Mouse (Mus musculus) limb, embryonic 11.5 days (tissue): ENCODE data around the gene Kctd14. TPM values are rescaled to one million over a fixed set of nuclear protein-coding genes. Genes with fewer than 3 reads are reported as not detected.

Experiments used
- ATAC-seq: fragments of 200-750 bp; cut with Nextera tagmentation; 2 replicates; pipeline ENCODE4 v1.8.0; 2017; ENCODE audit warnings: low read depth; ENCODE audit not compliant: insufficient number of reproducible peaks, low FRiP score, low TSS enrichment
- DNase-seq: peaks from one replicate; pipeline ENCODE4 v3.0.0-alpha.2; 2015; ENCODE audit warnings: low spot score
- H3K27ac ChIP-seq: fragments of 300-500 bp; sonication (generic); replicated peaks from 2 replicates; pipeline ENCODE4 v1.5.1; 2014; ENCODE audit warnings: low read depth, mild to moderate bottlenecking, low read length
- H3K27me3 ChIP-seq: fragments of 300-500 bp; sonication (generic); 2 replicates; pipeline ENCODE4 v1.6.1; 2014; ENCODE audit warnings: mild to moderate bottlenecking, low read length, mixed read lengths; ENCODE audit not compliant: control insufficient read depth, insufficient read depth
- H3K36me3 ChIP-seq: fragments of 300-500 bp; sonication (generic); 2 replicates; pipeline ENCODE4 v1.6.1; 2014; ENCODE audit warnings: mild to moderate bottlenecking, low read length, moderate library complexity, mixed read lengths; ENCODE audit not compliant: control insufficient read depth, insufficient read depth
- H3K4me1 ChIP-seq: fragments of 300-500 bp; sonication (generic); 2 replicates; pipeline ENCODE4 v1.6.1; 2014; ENCODE audit warnings: low read length, mixed read lengths; ENCODE audit not compliant: control insufficient read depth, insufficient read depth
- H3K4me2 ChIP-seq: fragments of 300-500 bp; sonication (generic); 2 replicates; pipeline ENCODE4 v1.6.1; 2014; ENCODE audit warnings: low read depth, mild to moderate bottlenecking, moderate library complexity; ENCODE audit not compliant: severe bottlenecking
- H3K4me3 ChIP-seq: fragments of 300-500 bp; sonication (generic); 2 replicates; pipeline ENCODE4 v1.5.1; 2014; ENCODE audit warnings: low read depth, low read length
- H3K9ac ChIP-seq: fragments of 300-500 bp; sonication (generic); 2 replicates; pipeline ENCODE4 v1.6.1; 2014; ENCODE audit warnings: mild to moderate bottlenecking, low read length
- H3K9me3 ChIP-seq: fragments of 300-500 bp; sonication (generic); 2 replicates; pipeline ENCODE4 v1.6.1; 2016; ENCODE audit warnings: low read length; ENCODE audit not compliant: control insufficient read depth
- WGBS: fragments of 180-500 bp; shearing (Covaris S2); extraction: QIAGEN DNeasy Blood & Tissue Kit; methylation state at CpG from one replicate; pipeline ENCODE4 v1.1.7; 2014; 5-methylcytosine and 5-hydroxymethylcytosine counted together
- polyA plus RNA-seq: library from polyadenylated mRNA; unstranded; fragments of >200 nt; fragmentation: Nextera tagmentation; extraction: Ambion mirVana; gene quantifications from 2 replicates; pipeline ENCODE4 v1.2.1, GENCODE M21; 2014

The Kctd14 gene
- polyA plus RNA-seq, 1 experiment from 2014 or later: 0.65 TPM

DNA sequence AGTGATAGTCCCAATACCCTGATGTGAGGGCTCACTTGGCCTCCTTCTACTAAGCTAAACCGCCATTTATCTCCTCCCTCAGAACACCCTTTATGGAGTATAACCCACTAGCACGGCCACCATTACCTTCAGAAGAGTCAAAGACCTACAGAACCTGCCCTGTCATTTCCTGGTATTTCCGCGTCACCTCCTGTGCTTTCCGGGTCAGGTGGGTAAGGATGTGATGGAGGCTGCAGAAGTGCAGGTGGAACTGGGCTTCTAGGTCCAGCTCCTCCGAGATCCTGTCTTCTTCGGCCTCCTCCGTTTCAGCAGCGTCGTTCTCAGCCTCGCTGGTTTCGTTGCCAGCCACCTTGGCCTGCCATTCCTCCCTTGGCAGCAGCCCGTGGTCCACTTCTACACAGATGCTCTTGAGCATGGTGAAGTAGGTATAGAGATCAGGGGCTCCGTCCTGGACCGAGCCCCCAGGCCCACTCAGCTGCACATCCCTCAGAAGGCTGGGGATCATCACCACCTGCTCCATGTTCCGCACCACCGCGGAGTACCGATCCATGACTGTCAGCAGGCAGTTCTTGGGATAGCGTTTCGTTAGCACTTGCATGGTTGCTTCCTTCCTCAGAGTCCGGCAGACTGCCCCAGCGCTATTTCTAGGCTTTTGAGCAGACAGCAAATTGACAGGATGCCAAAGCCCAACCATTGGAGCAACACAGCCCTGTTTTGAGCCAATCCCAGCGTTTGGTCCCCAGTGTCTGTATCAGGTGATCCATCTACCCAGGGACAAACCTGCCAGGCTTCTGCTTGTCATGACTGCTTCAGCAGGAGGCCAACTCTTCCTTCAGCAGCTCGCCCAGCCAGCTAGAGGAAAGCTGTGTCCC lies 34.0 kb upstream of the Kctd14 start, which contains the start of gene Thrsp:
Gene Thrsp (minus strand): TSS at position 825 of the 872 bp plus-strand sequence.
- H3K27me3 ChIP-seq: no peaks in the 10 kb centered on the region
- H3K4me1 ChIP-seq: no peaks in the 10 kb centered on the region
- 77% methylated on average over 25 of the region's 25 CpGs for WGBS
- no peak for DNase-seq
- H3K4me2 ChIP-seq: no peak within 1 kb of the TSS
- no peak for ATAC-seq
- no peaks in the 10 kb centered on the region for H3K36me3 ChIP-seq
- H3K9me3 ChIP-seq: no peaks in the 10 kb centered on the region
- H3K9ac ChIP-seq: no peak within 1 kb of the TSS
- no peak within 1 kb of the TSS for H3K27ac ChIP-seq
- H3K4me3 ChIP-seq: no peak within 1 kb of the TSS

DNA sequence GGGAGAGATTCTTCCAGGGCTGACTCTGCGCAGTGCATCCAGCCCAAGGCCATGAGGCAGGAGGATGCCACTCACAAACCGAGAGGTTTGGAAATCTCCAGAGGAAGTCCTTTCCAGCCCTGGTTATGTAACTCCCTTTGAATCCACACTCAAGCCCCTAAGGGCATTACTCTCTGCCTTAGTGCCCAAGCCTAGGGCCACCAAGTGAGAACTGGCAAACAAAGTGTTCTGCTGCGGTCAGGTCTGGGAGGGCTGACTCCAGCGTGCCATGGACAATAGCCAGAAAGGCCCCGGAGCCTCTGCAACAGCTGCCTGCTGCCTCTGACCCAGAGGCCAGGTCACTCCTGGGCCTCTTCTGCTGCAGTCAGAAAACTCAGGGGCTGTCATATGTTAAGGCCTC lies 32.4 kb upstream of the Kctd14 start:
- no peak overlapping the region for H3K9ac ChIP-seq
- WGBS: 85% methylated on average over 5 of the region's 5 CpGs

DNA sequence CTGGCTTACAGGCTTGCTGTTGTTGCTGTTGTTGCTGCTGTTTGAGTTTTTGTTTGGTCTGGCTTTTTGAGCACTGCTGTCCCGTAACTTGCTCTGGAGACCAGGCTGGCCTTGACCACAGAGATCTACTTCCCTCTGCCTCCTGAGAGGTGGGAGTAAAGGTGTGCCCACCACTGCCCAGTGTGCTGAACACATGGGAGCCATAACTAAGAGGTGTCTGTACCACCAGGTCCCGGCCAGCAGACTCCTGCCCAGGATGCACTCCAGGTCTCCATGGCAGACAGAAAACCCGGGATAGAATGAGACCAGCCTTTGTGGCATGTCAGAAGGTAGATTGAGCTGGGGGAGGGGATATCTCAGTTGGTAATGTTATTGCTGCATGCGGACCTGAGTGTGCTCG lies 32.0 kb upstream of the Kctd14 start:
- no peaks in the 10 kb centered on the region for H3K9me3 ChIP-seq
- WGBS: 87% methylated on average over 5 of the region's 5 CpGs
- H3K27ac ChIP-seq: no peak overlapping the region
- no peaks in the 10 kb centered on the region for H3K36me3 ChIP-seq
- H3K27me3 ChIP-seq: no peaks in the 10 kb centered on the region
- no peaks in the 10 kb centered on the region for H3K4me1 ChIP-seq
- ATAC-seq: no peak
- no peak overlapping the region for H3K4me3 ChIP-seq
- no peak overlapping the region for H3K4me2 ChIP-seq
- no peak overlapping the region for H3K9ac ChIP-seq
- DNase-seq: no peak

More for the DNA sequence above, 32.4 kb upstream of the Kctd14 start:
- H3K4me3 ChIP-seq: no peak overlapping the region
- no peak overlapping the region for H3K4me2 ChIP-seq
- H3K36me3 ChIP-seq: no peaks in the 10 kb centered on the region
- DNase-seq (no peak), ATAC-seq (no peak)
- H3K9me3 ChIP-seq: no peaks in the 10 kb centered on the region
- no peak overlapping the region for H3K27ac ChIP-seq
- no peaks in the 10 kb centered on the region for H3K4me1 ChIP-seq
- H3K27me3 ChIP-seq: no peaks in the 10 kb centered on the region

DNA sequence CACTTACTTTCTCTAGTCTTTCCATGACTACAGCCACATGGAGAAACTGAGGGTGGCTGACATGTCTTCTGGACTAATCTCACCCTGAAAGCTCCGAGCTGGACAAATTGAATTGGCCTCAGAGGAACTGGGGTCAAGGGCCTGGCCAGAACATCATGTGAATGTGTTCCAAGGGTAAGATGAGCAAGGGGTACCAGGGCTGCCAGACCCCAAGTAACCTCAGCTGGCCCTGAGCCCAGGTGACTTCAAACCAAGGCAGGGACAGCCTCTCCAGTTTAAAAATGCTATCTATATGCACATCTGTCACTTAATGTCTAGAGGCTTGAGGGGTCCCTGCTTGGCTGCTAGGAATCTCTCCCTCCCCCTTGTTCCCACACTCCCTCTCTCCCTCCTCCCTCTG lies 30.7 kb upstream of the Kctd14 start:
- ATAC-seq: no peak
- Histone ChIP-seq H3K9ac (no peak overlapping the region), H3K27ac (no peak overlapping the region), H3K4me1 (no peaks in the 10 kb centered on the region), H3K36me3 (no peaks in the 10 kb centered on the region), H3K9me3 (no peaks in the 10 kb centered on the region), H3K4me3 (no peak overlapping the region), H3K4me2 (no peak overlapping the region), H3K27me3 (no peaks in the 10 kb centered on the region)
- DNase-seq: no peak
- 50% methylated on average over 1 of the region's 1 CpGs for WGBS

DNA sequence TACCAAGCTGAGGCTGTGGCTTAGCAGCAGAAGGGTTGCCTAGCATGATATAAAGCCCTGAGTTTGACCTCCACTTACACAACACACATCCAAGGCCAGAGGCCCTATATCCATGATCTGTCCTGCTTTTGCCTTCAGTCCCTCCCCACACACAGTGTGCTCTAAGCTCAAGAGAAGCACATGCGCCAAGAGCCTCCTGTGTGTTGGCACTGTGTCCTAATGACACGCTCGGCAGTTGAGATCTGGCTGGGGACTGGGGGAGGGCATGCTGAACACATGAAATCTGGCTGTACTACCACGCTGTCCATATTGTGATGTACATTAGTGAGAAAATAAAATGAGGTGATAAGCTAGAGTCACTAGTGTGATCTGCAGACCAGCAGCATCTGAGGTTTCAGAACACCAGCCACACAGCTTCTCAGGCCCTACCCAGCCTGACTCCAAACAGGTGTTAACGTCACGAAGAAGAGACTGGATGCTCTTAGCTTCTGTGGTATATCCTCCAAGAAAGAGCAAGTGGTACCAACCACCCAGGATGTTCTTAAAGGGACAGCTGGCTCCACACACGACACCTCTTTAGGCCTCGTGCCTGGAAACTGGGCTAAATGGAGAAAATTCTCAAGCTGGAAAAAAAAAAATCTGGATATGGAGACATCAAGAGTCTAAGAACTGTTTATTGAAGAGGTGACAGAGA lies 30.0 kb upstream of the Kctd14 start:
- 88% methylated on average over 8 of the region's 8 CpGs for WGBS
- Histone ChIP-seq H3K4me3 (no peak overlapping the region), H3K9me3 (no peaks in the 10 kb centered on the region), H3K36me3 (no peaks in the 10 kb centered on the region), H3K9ac (no peak overlapping the region), H3K4me2 (no peak overlapping the region), H3K27ac (no peak overlapping the region), H3K27me3 (no peaks in the 10 kb centered on the region), H3K4me1 (no peaks in the 10 kb centered on the region)
- DNase-seq (no peak), ATAC-seq (no peak)

DNA sequence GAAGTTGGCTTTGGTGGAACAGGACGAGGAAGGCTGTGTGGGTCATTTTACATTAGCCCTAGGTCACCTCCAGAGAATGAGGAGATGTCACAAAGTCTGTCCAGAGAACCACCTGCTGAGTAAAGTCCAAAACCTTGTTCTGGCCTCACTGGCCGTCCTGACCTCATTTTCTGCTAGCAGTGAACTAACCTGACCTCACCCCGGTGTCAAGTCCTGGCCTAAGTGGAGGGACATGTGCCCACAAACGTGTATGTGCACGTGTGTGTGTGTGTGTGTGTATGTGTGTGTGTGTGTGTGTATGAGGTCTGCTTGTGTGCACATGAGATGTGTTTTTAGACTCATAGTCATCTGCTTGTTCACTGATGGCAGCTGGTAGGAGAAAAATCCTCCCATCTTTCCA lies 27.4 kb upstream of the Kctd14 start:
- WGBS: 53% methylated on average over 5 of the region's 5 CpGs
- no peak overlapping the region for H3K4me2 ChIP-seq
- H3K4me1 ChIP-seq: no peaks in the 10 kb centered on the region
- ATAC-seq (no peak), DNase-seq (no peak)
- H3K27ac ChIP-seq: no peak overlapping the region
- H3K9me3 ChIP-seq: no peaks in the 10 kb centered on the region
- H3K9ac ChIP-seq: no peak overlapping the region
- no peaks in the 10 kb centered on the region for H3K36me3 ChIP-seq
- no peaks in the 10 kb centered on the region for H3K27me3 ChIP-seq
- H3K4me3 ChIP-seq: no peak overlapping the region

DNA sequence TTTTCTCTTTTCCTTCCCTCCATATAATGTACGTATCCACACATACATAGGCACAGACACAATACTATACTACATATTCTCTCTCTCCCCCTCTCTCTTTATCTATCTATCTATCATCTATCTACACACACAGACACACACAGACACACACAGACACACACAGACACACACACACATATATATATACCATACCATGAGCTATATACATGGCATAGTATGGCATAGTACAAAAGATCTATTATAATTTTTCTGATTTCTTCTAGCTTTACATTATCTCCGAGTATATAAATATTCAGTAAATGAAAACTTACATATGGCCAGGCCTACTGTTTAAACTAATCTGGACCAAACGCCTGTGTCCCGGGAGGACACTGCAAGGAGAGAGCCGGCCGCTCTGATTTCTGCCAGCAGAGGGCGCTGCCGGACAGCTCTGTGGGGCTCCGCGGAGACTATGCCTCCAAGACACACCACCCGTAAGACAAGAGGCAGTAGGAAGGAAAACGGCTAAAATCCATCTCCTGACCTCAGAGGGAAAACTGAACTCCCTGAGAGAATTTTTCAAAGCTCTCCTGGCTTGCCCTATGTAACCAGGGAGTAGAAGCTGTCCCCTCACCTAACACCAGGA lies 26.4 kb upstream of the Kctd14 start:
- H3K9me3 ChIP-seq: no peaks in the 10 kb centered on the region
- WGBS: 8% methylated on average over 12 of the region's 12 CpGs
- H3K27ac ChIP-seq: no peak overlapping the region
- ATAC-seq (peak; percentile 80), DNase-seq (peak; percentile 95)
- H3K4me3 ChIP-seq: no peak overlapping the region
- H3K4me2 ChIP-seq: no peak overlapping the region
- peaks cover under 1% of the 10 kb centered on the region for H3K4me1 ChIP-seq
- H3K36me3 ChIP-seq: no peaks in the 10 kb centered on the region
- H3K27me3 ChIP-seq: no peaks in the 10 kb centered on the region
- H3K9ac ChIP-seq: no peak overlapping the region

DNA sequence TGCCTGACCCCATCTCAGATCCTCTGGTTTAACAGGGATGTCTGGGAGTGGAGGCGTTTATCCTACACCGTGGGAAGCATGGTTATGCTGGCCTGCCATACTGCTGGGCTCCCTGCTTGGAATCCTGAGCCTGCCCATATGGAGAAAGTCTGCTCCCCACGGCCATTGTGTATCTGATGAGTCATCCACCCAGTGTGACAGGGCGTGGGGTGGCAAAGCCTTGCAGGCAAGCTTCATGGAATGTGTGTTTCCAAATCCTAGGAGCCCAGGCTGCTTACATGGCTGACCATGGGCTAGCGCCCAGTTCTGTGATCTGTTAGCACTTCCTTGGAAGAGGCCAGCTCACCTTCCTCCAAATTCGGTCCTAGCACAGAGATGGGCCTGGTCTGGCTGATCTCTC lies 24.6 kb upstream of the Kctd14 start:
- 79% methylated on average over 6 of the region's 6 CpGs for WGBS
- no peak for ATAC-seq

More for the DNA sequence above, 24.6 kb upstream of the Kctd14 start:
- H3K4me1 ChIP-seq: peaks cover 6% of the 10 kb centered on the region
- no peak overlapping the region for H3K4me3 ChIP-seq
- H3K9me3 ChIP-seq: no peaks in the 10 kb centered on the region
- no peak overlapping the region for H3K4me2 ChIP-seq
- no peak for DNase-seq
- H3K27me3 ChIP-seq: no peaks in the 10 kb centered on the region
- no peak overlapping the region for H3K27ac ChIP-seq
- no peak overlapping the region for H3K9ac ChIP-seq
- no peaks in the 10 kb centered on the region for H3K36me3 ChIP-seq
